Mouse (Mus musculus): ENCODE measurements around the gene Chn2.

- no peak for TF ChIP-seq GATA1 (IDR thresholded peaks at IDR 0.05; ENCODE audit: borderline replicate concordance, low read length)
- no peak for TF ChIP-seq FLI1 (IDR thresholded peaks at IDR 0.05; ENCODE audit: low read length)
Observed at GRCm38 (mm10) chr6:54319198-54319597, 279.8 kb downstream of the Chn2 start.
